Mouse (Mus musculus) spleen, postnatal 10 days (tissue): ENCODE measurements around the gene Crk.

Experiments used
- DNase-seq, 2 experiments: peaks; one replicate each; pipeline ENCODE4 v3.0.0; 2021 to 2022; ENCODE audit warnings: low spot score in 2 of 2

The Crk gene

DNA sequence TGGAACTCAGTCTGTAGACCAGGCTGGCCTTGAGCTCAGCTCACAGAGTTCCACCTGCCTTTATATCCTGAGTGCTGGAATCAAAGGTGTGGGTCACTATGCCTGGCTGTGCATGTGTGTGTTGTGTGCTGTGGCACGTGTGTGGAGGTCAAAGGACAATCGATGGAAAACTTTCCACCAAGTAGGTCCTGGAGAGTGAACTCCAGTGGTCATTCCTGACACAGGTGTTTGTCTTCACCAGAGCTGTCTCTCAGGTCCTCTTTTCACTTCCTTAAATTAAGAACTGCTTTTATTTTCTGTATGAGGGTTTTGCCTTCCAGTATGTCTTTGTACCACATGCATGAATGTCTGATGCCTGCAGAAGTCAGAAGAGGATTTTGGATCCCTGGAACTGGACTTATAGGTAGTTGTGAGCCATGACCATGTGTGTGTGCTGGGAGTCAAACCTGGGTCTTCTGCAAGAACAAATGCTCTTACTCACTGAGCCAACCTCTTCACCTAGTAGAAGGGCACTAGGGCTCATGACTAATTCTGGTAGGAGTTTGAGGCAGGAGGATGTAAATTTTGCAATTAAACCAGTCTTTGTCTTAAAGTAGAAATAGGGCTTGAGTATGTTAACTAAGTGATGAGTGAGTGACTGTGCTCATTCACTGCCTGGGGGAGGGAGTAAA lies 58.9 kb downstream of the Crk start:
- DNase-seq, result no peak

DNA sequence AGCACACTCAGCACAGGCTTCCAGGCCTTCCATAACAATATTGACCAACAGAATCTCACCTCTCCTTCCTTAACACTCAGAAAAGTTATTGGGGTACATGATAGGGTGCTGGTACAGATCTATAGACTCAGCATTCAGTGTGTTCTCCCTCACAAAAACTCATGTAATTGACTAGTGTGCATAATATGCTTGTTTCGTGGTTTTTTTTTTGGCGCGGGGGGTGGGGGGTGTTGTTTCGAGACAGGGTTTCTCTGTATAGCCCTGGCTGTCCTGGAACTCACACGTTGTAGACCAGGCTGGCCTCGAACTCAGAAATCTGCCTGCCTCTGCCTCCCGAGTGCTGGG lies 59.4 kb downstream of the Crk start:
- DNase-seq, result no peak

DNA sequence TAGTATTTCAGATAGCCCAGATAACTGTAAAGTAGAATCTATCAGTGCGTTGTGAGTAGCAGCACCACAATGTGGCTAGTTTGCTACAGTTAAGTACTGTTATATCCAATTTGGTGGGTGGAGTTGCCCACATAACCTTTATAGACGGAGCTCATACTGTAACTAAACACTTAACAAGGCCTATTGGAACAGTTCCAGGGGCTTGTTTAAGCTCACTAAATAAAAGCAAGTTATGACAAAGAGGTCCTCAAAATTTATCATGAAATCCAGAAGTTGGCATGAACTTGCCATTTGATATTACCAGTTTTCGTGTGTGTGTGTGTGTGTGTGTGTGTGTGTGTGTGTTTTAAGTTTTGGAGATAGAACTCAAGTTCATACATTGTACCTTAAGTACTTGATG lies 61.1 kb downstream of the Crk start:
- DNase-seq, result no peak

DNA sequence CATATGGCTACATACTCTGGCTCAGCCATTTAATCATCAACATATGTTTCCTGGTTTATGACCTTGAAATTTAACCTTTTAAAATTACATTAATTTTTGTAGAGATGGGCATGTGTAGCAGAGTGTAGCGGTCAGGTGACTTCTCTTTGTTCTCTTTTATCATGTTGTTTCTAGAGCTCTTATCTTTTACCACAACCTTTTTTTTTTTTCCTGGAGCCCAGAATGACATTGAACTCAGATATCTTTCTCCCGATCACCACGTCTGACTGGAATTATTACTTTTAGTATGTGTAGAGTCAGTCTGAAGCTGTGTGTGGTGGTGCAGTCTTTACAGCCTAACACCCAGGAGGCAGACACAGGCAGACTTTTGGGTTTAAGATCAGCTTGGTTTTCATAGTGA lies 62.6 kb downstream of the Crk start:
- no peak for DNase-seq

DNA sequence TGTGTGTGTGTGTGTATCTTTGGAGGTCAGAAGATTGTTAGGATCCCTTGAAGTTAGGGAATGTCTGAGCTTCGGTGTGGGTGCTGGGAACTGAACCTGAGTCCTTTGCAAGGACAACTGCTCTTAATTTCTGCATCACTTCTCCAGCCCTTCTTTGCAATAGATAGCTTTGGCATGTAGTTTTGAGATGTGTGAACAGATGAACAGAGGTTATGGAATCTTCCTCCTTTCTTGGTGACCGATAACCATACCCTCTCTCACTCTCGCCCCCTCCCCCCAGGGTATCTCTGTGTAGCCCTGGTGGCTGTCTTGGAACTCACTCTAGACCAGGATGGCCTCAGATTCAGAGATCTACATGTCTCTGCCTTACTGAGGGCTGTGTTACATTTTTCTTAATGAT lies 65.7 kb downstream of the Crk start:
- DNase-seq, result no peak

DNA sequence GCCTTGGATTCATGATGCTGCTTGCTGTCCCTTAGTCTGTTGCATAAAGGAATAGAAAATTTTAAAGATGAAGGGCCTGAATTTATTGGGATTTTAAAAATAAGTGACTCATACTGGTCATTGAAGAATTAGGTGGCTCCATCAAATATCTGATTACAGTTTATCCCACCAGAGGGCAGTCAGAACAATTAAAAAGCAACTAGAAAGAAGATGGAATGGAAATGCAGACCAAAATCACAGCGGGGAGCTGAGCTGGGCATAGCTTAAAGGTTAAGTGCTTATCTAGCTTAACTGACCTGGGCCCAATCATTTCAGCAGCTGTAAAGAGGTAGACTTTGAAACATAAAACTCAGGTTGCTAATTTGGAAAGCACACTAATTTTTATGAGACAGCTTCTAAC lies 71.5 kb downstream of the Crk start:
- DNase-seq, result no peak

DNA sequence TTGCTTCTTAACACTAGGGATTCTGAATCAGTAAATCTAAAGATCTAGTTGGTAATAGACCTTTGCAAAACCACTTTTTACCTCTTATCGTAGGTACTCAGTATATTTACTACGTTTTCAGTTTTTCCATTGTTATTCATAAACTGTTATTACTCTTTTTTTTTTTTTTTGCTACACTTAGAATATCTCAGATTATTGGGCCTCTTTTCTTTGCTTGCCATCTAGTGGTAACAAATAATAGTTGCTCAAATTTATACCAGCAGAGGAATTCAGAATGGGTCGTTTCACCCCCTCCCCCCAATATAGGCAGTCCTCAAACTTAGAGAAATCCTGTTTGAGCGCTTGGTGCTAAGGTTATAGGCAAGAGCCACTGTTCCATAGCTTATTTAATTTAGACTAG lies 72.0 kb downstream of the Crk start:
- DNase-seq, result no peak
